Mouse (Mus musculus): ENCODE results near the gene Sbds. TPM values are rescaled to one million over a fixed set of nuclear protein-coding genes. Genes with fewer than 3 reads are reported as not detected.

Sbds gene
- polyA plus RNA-seq, 1 experiment from 2014 or later = 62.0 TPM

DNA sequence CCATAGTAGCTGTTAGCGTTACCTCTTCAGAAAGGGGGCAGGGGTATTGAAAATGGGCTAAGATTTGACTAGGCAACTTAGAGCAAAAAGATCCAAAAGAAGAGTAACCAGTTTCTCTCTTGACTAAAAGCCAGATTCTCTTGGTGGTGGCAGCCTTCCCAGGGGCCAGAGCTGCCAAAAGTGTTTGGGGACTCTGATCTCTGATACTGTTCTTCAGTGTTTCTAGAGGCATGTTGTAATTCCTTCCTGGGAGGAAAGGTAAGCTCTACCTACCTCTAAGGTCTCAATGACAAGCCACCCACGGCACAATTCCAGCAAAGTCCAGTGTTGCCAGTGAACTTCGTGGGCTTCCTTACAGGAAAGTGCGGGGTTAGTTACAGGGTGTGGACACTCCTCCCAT is 37.9 kb downstream of the Sbds start:
- Histone ChIP-seq H3K9ac (no peak overlapping the region), H3K4me3 (no peak overlapping the region), H3K36me3 (peaks cover 35% of the 10 kb centered on the region), H3K4me1 (replicated peaks) (peaks cover 12% of the 10 kb centered on the region; the same call in 1 of the 2 replicates), H3K4me2 (no peak overlapping the region), H3K27me3 (no peaks in the 10 kb centered on the region), H3K27ac (no peak overlapping the region), H3K9me3 (no peaks in the 10 kb centered on the region)
- 90% methylated on average over 4 of the region's 4 CpGs for WGBS
- ATAC-seq (ENCODE audit: low FRiP score) = no peak

DNA sequence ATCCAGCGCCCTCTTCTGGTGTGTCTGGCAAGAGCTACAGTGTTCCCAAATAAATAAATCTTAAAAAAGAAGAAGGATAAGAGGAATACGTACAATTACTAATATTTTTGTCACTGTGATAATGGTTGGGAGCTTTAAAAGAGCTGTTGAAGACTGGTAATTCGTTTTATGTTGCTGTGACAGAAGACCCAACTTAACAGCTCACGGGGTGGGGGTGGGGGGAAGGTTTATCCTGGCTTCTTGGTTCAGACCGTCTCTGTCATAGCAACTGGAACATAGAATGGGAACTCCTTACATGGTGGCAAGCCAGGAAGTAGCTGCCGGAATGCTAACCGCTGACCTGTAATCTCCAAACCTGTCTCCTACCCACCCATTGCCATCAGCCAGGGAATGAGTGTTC is 38.5 kb downstream of the Sbds start, which contains the start of gene Tmem248:
Gene Tmem248, plus strand, starts transcription at position 301 of the 400 bp plus-strand sequence.
- H3K36me3 ChIP-seq = peaks cover 39% of the 10 kb centered on the region
- H3K9ac ChIP-seq = no peak within 1 kb of the TSS
- no peak within 1 kb of the TSS for H3K4me3 ChIP-seq
- H3K4me2 ChIP-seq = no peak within 1 kb of the TSS
- H3K27me3 ChIP-seq = no peaks in the 10 kb centered on the region
- ATAC-seq (ENCODE audit: low FRiP score) = no peak
- peaks cover 12% of the 10 kb centered on the region; the same call in 1 of the 2 replicates for H3K4me1 ChIP-seq (replicated peaks)
- no peaks in the 10 kb centered on the region for H3K9me3 ChIP-seq
- 86% methylated on average over 7 of the region's 7 CpGs for WGBS
- no peak within 1 kb of the TSS for H3K27ac ChIP-seq

DNA sequence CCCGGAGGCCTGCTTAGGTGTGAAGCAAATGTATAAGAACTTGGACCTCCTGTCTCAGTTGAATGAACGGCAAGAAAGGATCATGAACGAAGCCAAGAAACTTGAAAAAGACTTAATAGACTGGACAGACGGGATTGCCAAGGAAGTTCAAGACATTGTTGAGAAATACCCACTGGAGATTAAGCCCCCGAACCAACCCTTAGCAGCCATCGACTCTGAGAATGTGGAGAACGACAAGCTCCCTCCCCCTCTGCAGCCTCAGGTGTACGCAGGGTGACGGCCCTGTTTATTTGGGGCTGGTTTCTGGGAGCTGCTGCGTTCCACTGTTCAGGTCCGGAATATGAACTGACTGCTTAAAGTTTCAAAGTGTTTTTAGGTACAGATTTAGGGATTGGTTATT is 42.4 kb downstream of the Sbds start:
- Histone ChIP-seq H3K4me2 (no peak overlapping the region), H3K4me1 (replicated peaks) (no peaks in the 10 kb centered on the region), H3K36me3 (peaks cover 73% of the 10 kb centered on the region), H3K27me3 (no peaks in the 10 kb centered on the region), H3K9me3 (no peaks in the 10 kb centered on the region), H3K27ac (no peak overlapping the region), H3K4me3 (no peak overlapping the region), H3K9ac (no peak overlapping the region)
- WGBS = 96% methylated on average over 11 of the region's 11 CpGs
- ATAC-seq (ENCODE audit: low FRiP score) = no peak

DNA sequence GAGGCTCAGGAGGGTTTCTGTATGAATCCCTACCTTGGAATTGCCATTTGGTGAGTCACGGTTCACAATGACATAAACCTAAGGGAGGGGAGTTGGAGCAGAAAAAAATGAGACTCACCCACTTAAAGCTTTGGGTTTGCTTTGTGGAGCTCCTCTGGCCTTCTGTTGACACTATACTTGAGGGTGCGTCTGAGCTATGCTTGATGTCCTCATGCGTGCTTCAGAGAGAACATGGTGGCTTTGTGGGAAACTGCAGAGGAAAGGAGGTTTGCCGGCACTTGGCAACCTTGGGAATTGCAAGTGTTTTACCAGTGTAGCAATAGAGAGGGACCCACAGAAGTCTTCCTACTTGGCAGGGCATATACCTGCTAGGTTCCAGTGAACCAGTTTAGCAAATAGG is 48.0 kb downstream of the Sbds start:
- Histone ChIP-seq H3K36me3 (peaks cover 68% of the 10 kb centered on the region), H3K9me3 (no peaks in the 10 kb centered on the region), H3K4me2 (no peak overlapping the region), H3K4me1 (replicated peaks) (no peaks in the 10 kb centered on the region), H3K27ac (no peak overlapping the region), H3K9ac (no peak overlapping the region), H3K27me3 (no peaks in the 10 kb centered on the region), H3K4me3 (no peak overlapping the region)
- 94% methylated on average over 4 of the region's 4 CpGs for WGBS
- no peak for ATAC-seq (ENCODE audit: low FRiP score)

DNA sequence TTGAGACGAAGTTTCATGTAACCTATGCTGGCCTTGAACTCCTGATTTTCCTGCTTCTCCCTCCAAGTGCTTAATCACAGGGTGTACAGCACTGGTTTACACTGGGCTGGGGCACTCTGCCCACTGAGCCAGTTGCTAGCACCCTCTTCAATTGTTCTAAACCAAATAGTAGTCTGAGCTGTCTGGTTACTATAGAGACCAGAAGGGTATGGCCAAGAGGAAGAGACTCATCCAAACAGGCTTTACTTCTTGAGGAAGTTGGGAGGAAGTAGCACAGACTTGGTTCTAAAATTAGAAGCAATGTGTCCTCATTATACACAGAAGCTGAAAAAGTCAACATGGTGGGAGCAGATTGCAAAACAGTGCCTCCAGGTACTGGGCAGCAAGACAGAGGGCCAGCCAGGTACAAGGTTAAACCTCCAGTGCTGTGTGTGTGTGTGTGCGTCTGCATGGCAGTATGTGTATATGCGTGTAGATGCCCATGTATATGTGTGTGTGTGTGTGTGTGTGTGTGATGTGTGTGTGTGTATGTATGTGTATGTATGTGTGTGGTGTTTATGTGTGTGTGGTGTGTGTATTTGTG is 49.8 kb downstream of the Sbds start:
- H3K9me3 ChIP-seq = no peaks in the 10 kb centered on the region
- H3K4me3 ChIP-seq = no peak overlapping the region
- peaks cover 62% of the 10 kb centered on the region for H3K36me3 ChIP-seq
- no peak overlapping the region for H3K27ac ChIP-seq
- H3K9ac ChIP-seq = no peak overlapping the region
- H3K27me3 ChIP-seq = no peaks in the 10 kb centered on the region
- ATAC-seq (ENCODE audit: low FRiP score) = no peak
- no peaks in the 10 kb centered on the region for H3K4me1 ChIP-seq (replicated peaks)
- 92% methylated on average over 3 of the region's 3 CpGs for WGBS
- H3K4me2 ChIP-seq = no peak overlapping the region

DNA sequence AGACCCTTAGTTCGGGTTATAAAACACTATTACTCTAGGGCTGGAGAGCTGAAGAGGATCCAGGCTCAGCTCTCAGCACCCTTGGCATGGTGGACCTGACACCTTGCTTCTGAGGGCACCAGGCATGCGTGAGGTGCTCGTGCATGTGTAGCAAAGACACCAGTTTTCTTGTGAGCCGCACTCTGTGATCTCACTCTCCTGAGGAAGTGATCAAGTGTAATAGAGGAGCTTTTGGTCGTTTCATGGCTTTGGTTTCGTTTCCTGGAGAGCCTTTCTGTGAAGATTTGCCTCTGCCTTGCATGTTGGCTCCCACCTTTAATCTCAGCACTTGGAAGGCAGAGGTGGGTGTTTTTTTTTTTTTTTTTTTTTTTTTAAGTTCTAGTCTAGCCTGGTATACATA is 50.8 kb downstream of the Sbds start:
- Histone ChIP-seq H3K4me1 (replicated peaks) (no peaks in the 10 kb centered on the region), H3K27me3 (no peaks in the 10 kb centered on the region), H3K9me3 (no peaks in the 10 kb centered on the region), H3K27ac (no peak overlapping the region), H3K4me3 (no peak overlapping the region), H3K36me3 (peaks cover 59% of the 10 kb centered on the region), H3K4me2 (no peak overlapping the region), H3K9ac (no peak overlapping the region)
- ATAC-seq (ENCODE audit: low FRiP score) = no peak
- 92% methylated on average over 6 of the region's 6 CpGs for WGBS

DNA sequence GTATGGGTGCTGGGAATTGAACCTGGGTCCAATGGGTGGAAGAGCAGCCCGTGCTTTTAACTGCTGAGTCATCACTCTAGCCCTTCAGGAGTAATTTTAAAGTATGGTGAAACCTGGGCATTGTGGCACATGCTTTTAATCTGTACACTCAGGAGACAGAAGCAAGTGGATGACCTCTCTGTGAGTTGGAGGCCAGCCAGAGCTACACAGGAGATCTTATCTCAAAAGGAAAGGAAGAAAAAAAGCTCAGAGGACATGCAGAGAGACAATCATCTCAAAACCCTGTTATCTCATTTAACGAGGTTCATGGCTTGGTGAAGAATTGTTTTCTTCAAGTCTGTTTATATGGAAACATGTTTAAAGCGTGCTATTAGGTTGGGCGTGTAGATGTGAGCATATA is 51.4 kb downstream of the Sbds start:
- Histone ChIP-seq H3K9ac (no peak overlapping the region), H3K9me3 (no peaks in the 10 kb centered on the region), H3K36me3 (peaks cover 59% of the 10 kb centered on the region), H3K4me2 (no peak overlapping the region), H3K27ac (no peak overlapping the region), H3K27me3 (no peaks in the 10 kb centered on the region), H3K4me3 (no peak overlapping the region), H3K4me1 (replicated peaks) (no peaks in the 10 kb centered on the region)
- ATAC-seq (ENCODE audit: low FRiP score) = no peak
- WGBS = 83% methylated on average over 4 of the region's 4 CpGs

DNA sequence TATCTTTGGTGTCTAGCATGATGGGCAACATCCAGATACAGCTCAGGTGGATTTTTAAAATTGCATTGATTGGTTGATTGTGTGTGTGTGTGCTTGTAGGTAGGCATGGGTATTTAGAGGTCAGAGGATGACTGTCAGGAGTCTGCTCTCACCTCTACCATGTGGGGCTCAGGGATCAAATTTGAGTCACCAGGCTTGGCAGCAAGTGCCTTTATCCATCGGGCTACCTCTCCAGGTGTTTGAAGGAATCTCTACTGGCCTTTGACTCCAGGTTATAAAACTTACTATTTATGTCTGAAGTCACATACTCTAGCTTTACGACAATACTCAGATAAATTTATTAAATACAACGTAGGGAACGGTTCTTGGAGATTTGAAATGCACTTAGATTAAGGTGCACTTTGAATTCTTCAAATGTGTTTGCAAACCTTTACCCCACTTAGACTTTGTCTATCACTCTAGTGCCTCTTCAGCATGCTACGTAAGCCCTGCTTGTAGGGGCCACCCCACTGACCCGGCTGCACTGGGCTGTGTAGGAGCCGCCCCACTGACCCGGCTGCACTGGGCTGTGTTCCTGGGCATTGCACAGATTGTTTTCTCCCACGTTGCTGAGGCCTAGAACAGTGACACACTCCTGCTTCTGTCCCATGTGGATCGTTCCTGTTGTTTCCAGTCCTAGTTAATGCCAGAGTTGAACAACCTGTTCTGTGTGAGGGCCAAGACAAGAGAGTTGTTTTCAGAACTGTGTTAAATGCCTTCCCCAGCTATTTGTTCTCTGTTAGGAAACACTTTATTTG is 54.9 kb downstream of the Sbds start:
- H3K27me3 ChIP-seq = no peaks in the 10 kb centered on the region

DNA sequence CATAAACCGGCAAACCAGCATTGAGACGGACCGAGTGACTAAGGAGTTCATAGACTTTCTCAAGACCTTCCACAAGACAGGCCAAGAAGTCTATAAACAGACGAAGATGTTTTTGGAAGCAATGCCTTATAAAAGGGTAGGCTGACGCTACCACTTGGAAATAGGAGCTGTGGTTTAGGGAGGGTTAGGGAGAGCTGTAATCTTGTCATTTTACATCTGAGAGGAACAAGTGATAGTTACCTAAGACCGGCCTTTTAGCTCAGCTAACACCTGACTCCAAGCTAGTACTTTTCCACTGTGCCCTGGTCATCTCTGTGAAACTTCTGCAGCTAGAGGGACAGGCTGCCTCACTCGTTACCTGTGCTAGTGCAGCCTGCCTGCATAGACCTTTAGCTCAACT is 57.3 kb downstream of the Sbds start:
- 93% methylated on average over 7 of the region's 7 CpGs for WGBS

More for the DNA sequence above, 54.9 kb downstream of the Sbds start:
- Histone ChIP-seq H3K4me3 (no peak overlapping the region), H3K9me3 (no peaks in the 10 kb centered on the region), H3K4me2 (no peak overlapping the region), H3K27ac (no peak overlapping the region), H3K9ac (no peak overlapping the region), H3K4me1 (replicated peaks) (no peaks in the 10 kb centered on the region), H3K36me3 (peaks cover 53% of the 10 kb centered on the region)
- WGBS = 89% methylated on average over 10 of the region's 10 CpGs
- no peak for ATAC-seq (ENCODE audit: low FRiP score)

DNA sequence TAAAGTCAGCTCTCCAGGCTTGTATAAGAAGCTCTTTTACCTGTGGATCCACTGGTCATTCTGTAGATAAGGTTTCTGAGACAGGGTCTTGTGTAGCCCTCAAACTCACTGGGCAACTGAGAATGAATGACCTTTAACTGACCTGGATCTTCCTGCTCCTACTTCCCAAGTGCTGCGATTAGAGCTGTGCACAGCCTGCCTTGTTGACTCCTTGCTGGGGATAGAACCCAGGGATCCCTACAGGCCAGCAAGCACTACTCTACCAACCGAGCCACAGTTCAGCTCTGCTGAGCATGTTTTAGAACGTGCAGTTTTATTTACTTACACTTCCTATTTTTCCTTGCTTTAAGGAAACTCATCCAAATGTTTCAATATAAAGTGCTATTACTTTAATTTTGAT is 57.9 kb downstream of the Sbds start:
- no peak for ATAC-seq (ENCODE audit: low FRiP score)
- Histone ChIP-seq H3K36me3 (peaks cover 71% of the 10 kb centered on the region), H3K27me3 (no peaks in the 10 kb centered on the region), H3K4me3 (no peak overlapping the region), H3K9ac (no peak overlapping the region), H3K4me2 (no peak overlapping the region), H3K9me3 (no peaks in the 10 kb centered on the region), H3K27ac (no peak overlapping the region), H3K4me1 (replicated peaks) (no peaks in the 10 kb centered on the region)
- WGBS = 89% methylated on average over 3 of the region's 3 CpGs

More for the DNA sequence above, 57.3 kb downstream of the Sbds start:
- no peak overlapping the region for H3K4me2 ChIP-seq
- no peak for ATAC-seq (ENCODE audit: low FRiP score)
- H3K4me3 ChIP-seq = no peak overlapping the region
- no peak overlapping the region for H3K9ac ChIP-seq
- no peak overlapping the region for H3K27ac ChIP-seq
- no peaks in the 10 kb centered on the region for H3K9me3 ChIP-seq
- H3K36me3 ChIP-seq = peaks cover 69% of the 10 kb centered on the region
- H3K4me1 ChIP-seq (replicated peaks) = no peaks in the 10 kb centered on the region
- no peaks in the 10 kb centered on the region for H3K27me3 ChIP-seq

DNA sequence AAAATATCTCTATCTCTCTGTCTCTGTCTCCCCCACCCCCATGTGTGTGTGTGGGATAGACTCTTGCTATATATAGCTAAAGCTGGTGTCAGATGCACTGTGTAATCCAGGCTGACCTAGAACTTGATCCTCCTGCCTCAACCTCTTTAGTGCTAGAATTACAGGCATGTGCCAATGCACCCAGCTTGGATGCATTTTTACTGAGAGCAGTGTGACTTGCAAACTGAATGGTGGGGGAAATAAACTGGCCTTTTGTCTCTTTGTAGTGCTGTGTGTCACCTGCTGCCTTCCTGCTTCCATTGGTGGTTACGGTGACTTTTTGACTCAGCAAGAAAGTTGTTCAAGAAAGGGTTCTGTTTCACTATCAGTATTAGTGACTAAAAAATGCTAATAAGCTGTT is 59.0 kb downstream of the Sbds start:
- Histone ChIP-seq H3K27me3 (no peaks in the 10 kb centered on the region), H3K4me2 (no peak overlapping the region), H3K4me1 (replicated peaks) (no peaks in the 10 kb centered on the region), H3K36me3 (peaks cover 74% of the 10 kb centered on the region), H3K4me3 (no peak overlapping the region), H3K27ac (no peak overlapping the region), H3K9me3 (no peaks in the 10 kb centered on the region), H3K9ac (no peak overlapping the region)
- 87% methylated on average over 1 of the region's 1 CpGs for WGBS
- ATAC-seq (ENCODE audit: low FRiP score) = no peak

All from hindbrain, embryonic 13.5 days (tissue).